Mouse (Mus musculus) CH12.LX (cell line): Measurements from ENCODE around the gene Ctbp2. TPM values are rescaled to one million over a fixed set of nuclear protein-coding genes. Genes with fewer than 3 reads are reported as not detected.

ENCODE experiments used
- DNase-seq: peaks from one replicate; pipeline ENCODE4 v3.0.0-alpha.2; 2013; ENCODE audit errors: extremely low read depth
- H3K27ac ChIP-seq: 2 replicates; pipeline ENCODE4 v1.5.1; 2012; ENCODE audit warnings: low read depth, mild to moderate bottlenecking, control low read depth, moderate library complexity; ENCODE audit not compliant: insufficient read depth
- H3K27me3 ChIP-seq: replicated peaks from 2 replicates; pipeline ENCODE3; 2012; ENCODE audit warnings: inconsistent platforms
- H3K36me3 ChIP-seq, 2 experiments: replicated peaks in 1 of 2; 2 replicates each; pipeline versions ENCODE3 to v1.6.1; 2012; ENCODE audit warnings: inconsistent platforms in 1 of 2, low read length in 1 of 2, mild to moderate bottlenecking in 1 of 2, mixed read lengths in 1 of 2, moderate library complexity in 1 of 2; ENCODE audit not compliant: control insufficient read depth in 1 of 2, insufficient read depth in 1 of 2
- H3K4me1 ChIP-seq, 2 experiments: 2 replicates each; pipeline ENCODE4 v1.6.1; 2012; ENCODE audit warnings: inconsistent platforms in 1 of 2, moderate library complexity in 1 of 2; ENCODE audit not compliant: insufficient read depth in 2 of 2, control insufficient read depth in 1 of 2
- H3K4me2 ChIP-seq: 2 replicates; pipeline ENCODE4 v1.6.1; 2012; ENCODE audit warnings: low read depth, mild to moderate bottlenecking, control low read depth; ENCODE audit not compliant: poor library complexity, insufficient read depth, severe bottlenecking
- H3K4me3 ChIP-seq, 3 experiments: fragments of 150-350 bp in 1 of 3; sonication (generic) in 1 of 3; replicated peaks in 1 of 3; 2 replicates each; pipeline versions ENCODE3 to v1.5.1; 2011 to 2012; ENCODE audit warnings: low read depth in 2 of 3, low read length in 2 of 3, mild to moderate bottlenecking in 2 of 3, moderate library complexity in 2 of 3, control low read depth in 1 of 3, improper control_type of control experiment in 1 of 3, inconsistent platforms in 1 of 3, mixed read lengths in 1 of 3; ENCODE audit not compliant: poor library complexity in 1 of 3
- H3K79me2 ChIP-seq: replicated peaks from 2 replicates; pipeline ENCODE4 v1.6.1; 2012; ENCODE audit warnings: mild to moderate bottlenecking, moderate library complexity; ENCODE audit not compliant: control insufficient read depth, poor library complexity, insufficient read depth, severe bottlenecking; ENCODE audit errors: extremely low read depth
- H3K9ac ChIP-seq: 2 replicates; pipeline ENCODE4 v1.6.1; 2012; ENCODE audit warnings: low read depth, mild to moderate bottlenecking, control low read depth, moderate library complexity; ENCODE audit not compliant: insufficient read depth
- H3K9me3 ChIP-seq: replicated peaks from 2 replicates; pipeline ENCODE3; 2012; ENCODE audit warnings: low read length, inconsistent platforms, mixed read lengths
- CHD2 ChIP-seq: IDR thresholded peaks from 2 replicates; pipeline ENCODE4 v1.6.1; 2011; ENCODE audit warnings: low read length, improper control_type of control experiment
- CTCF ChIP-seq, 2 experiments: IDR thresholded peaks in 1 of 2; conservative IDR thresholded peaks in 1 of 2; 2 replicates each; pipeline ENCODE4 v1.5.1; 2011 to 2012; ENCODE audit warnings: low read depth in 2 of 2, low read length in 2 of 2, improper control_type of control experiment in 1 of 2, inconsistent platforms in 1 of 2, mild to moderate bottlenecking in 1 of 2, moderate library complexity in 1 of 2
- E2F4 ChIP-seq: IDR thresholded peaks from 2 replicates; pipeline ENCODE4 v1.6.1; 2011; ENCODE audit warnings: low read depth, low read length, improper control_type of control experiment; ENCODE audit not compliant: insufficient replicate concordance
- EP300 ChIP-seq: IDR thresholded peaks from 2 replicates; pipeline ENCODE4 v1.6.1; 2011; ENCODE audit warnings: low read length, improper control_type of control experiment
- GABPA ChIP-seq: IDR thresholded peaks from 2 replicates; pipeline ENCODE4 v1.6.1; 2012; ENCODE audit warnings: low read depth, low read length, improper control_type of control experiment, inconsistent platforms; ENCODE audit not compliant: insufficient replicate concordance
- IRF4 ChIP-seq: IDR thresholded peaks from 2 replicates; pipeline ENCODE4 v1.6.1; 2014; ENCODE audit warnings: low read depth, mild to moderate bottlenecking, inconsistent platforms, low read length, improper control_type of control experiment
- JUND ChIP-seq: conservative IDR thresholded peaks from 2 replicates; pipeline ENCODE4 v1.6.1; 2011; ENCODE audit warnings: low read depth, low read length, improper control_type of control experiment
- KAT2A ChIP-seq: IDR thresholded peaks from 2 replicates; pipeline ENCODE4 v1.6.1; 2012; ENCODE audit warnings: low read length, improper control_type of control experiment, inconsistent platforms; ENCODE audit not compliant: insufficient replicate concordance
- MAFK ChIP-seq: IDR thresholded peaks from 2 replicates; pipeline ENCODE4 v1.6.1; 2011; ENCODE audit warnings: low read length, improper control_type of control experiment; ENCODE audit not compliant: insufficient replicate concordance
- MAX ChIP-seq: IDR thresholded peaks from 2 replicates; pipeline ENCODE4 v1.6.1; 2011; ENCODE audit warnings: low read length, improper control_type of control experiment
- MYC ChIP-seq: IDR thresholded peaks from 2 replicates; pipeline ENCODE4 v1.6.1; 2011; ENCODE audit warnings: low read depth, mild to moderate bottlenecking, improper control_type of control experiment, low read length
- NELFE ChIP-seq: IDR thresholded peaks from 2 replicates; pipeline ENCODE4 v1.6.1; 2011; ENCODE audit warnings: low read depth, low read length, improper control_type of control experiment
- PAX5 ChIP-seq: IDR thresholded peaks from 2 replicates; pipeline ENCODE4 v1.6.1; 2012; ENCODE audit warnings: low read length, inconsistent platforms, mixed read lengths
- POLR2AphosphoS2 ChIP-seq: IDR thresholded peaks from 2 replicates; pipeline ENCODE4 v1.6.1; 2011; ENCODE audit warnings: low read depth, low read length, improper control_type of control experiment
- RAD21 ChIP-seq: IDR thresholded peaks from 2 replicates; pipeline ENCODE4 v1.6.1; 2011; ENCODE audit warnings: low read depth, mild to moderate bottlenecking, low read length, improper control_type of control experiment, moderate library complexity
- RCOR1 ChIP-seq: conservative IDR thresholded peaks from 2 replicates; pipeline ENCODE4 v1.6.1; 2012; ENCODE audit warnings: low read depth, mild to moderate bottlenecking, inconsistent platforms, low read length, improper control_type of control experiment
- SIN3A ChIP-seq: IDR thresholded peaks from 2 replicates; pipeline ENCODE4 v1.6.1; 2012; ENCODE audit warnings: low read length, improper control_type of control experiment, inconsistent platforms
- SMC3 ChIP-seq: IDR thresholded peaks from 2 replicates; pipeline ENCODE4 v1.6.1; 2011; ENCODE audit warnings: low read depth, low read length, improper control_type of control experiment
- TBP ChIP-seq: conservative IDR thresholded peaks from 2 replicates; pipeline ENCODE4 v1.6.1; 2011; ENCODE audit warnings: low read depth, low read length, improper control_type of control experiment
- TCF12 ChIP-seq: IDR thresholded peaks from 2 replicates; pipeline ENCODE4 v1.6.1; 2014; ENCODE audit warnings: low read depth, mild to moderate bottlenecking, inconsistent platforms, low read length, improper control_type of control experiment
- USF2 ChIP-seq: conservative IDR thresholded peaks from 2 replicates; pipeline ENCODE4 v1.6.1; 2011; ENCODE audit warnings: low read depth, low read length, improper control_type of control experiment
- ZKSCAN1 ChIP-seq: IDR thresholded peaks from 2 replicates; pipeline ENCODE4 v1.6.1; 2012; ENCODE audit warnings: low read depth, inconsistent platforms, low read length, improper control_type of control experiment, borderline replicate concordance
- ZMIZ1 ChIP-seq: IDR thresholded peaks from 2 replicates; pipeline ENCODE4 v1.6.1; 2012; ENCODE audit warnings: low read depth, mild to moderate bottlenecking, inconsistent platforms, low read length, improper control_type of control experiment
- dilution Hi-C: fragments of 300-500 bp; cut with MboI; formaldehyde crosslinking; loops from 2 replicates; pipeline ENCODE4 v1.14.3; 2020; ENCODE audit warnings: low sequenced_read_pairs; ENCODE audit not compliant: extremely low pct_unique_long_range_greater_than_20kb, extremely low pct_ligation_motif_present
- in situ Hi-C: fragments of 300-500 bp; cut with MboI; formaldehyde crosslinking; loops from 3 replicates; pipeline ENCODE4 v1.14.3; 2019; ENCODE audit warnings: low sequenced_read_pairs, low pct_ligation_motif_present, low pct_unique_long_range_greater_than_20kb, mixed read lengths
- polyA plus RNA-seq: library from polyadenylated mRNA; unstranded; fragments of >175 nt; gene quantifications from 2 replicates; pipeline ENCODE4 v1.2.1, GENCODE M21; 2012; ENCODE audit warnings: low read depth; ENCODE audit not compliant: insufficient read length
- total RNA-seq, 2 experiments: library from RNA; depleted of rRNA; stranded (reverse); fragments of 300-350 nt in 1 of 2; fragments of >200 nt in 1 of 2; gene quantifications; 2 replicates each; pipeline ENCODE4 v1.2.3; 2012 to 2014

The Ctbp2 gene
- total and polyA plus RNA-seq, 3 experiments = 0.59 to 1.1 (median 0.68) TPM

DNA sequence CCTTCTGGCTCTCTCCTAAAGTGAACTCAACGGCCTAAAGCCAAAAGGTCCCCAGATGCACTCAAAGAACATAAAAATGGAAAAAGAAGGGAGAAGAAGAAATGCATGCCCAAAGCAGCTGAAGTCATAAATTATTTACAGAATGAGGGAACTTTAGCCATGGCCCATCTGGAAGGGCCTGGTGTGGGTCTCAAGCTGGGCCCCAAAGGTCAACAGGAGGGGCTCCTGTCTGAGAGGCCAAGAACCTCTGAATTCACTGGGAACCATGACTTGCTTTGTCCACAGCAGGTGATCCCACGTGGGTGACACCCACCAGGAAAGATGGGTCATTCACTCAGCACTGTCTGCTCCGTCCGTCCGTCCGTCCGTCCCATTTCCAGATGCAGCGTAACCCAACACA is 67.2 kb downstream of the Ctbp2 start:
- H3K9ac ChIP-seq = no peak overlapping the region
- H3K4me2 ChIP-seq = no peak overlapping the region
- DNase-seq = no peak
- no peak for TF ChIP-seq JUND
- no peak for TF ChIP-seq USF2
- no peak for TF ChIP-seq ZMIZ1
- no peak for TF ChIP-seq SMC3
- no peak for TF ChIP-seq RCOR1
- no peak for TF ChIP-seq IRF4
- no peak for TF ChIP-seq NELFE
- TF ChIP-seq, all 38 proteins: peak for 0
- dilution Hi-C loops = no loop called here
- H3K27ac ChIP-seq = no peak overlapping the region
- peaks cover 5 to 9% of the 10 kb centered on the region in 2 experiments for H3K4me1 ChIP-seq
- no peaks in the 10 kb centered on the region for H3K36me3 ChIP-seq
- no peaks in the 10 kb centered on the region for H3K9me3 ChIP-seq
- in situ Hi-C loops = no loop called here
- H3K4me3 ChIP-seq = no peak overlapping the region
- peaks cover 70% of the 10 kb centered on the region for H3K27me3 ChIP-seq
- H3K79me2 ChIP-seq = no peaks in the 10 kb centered on the region

DNA sequence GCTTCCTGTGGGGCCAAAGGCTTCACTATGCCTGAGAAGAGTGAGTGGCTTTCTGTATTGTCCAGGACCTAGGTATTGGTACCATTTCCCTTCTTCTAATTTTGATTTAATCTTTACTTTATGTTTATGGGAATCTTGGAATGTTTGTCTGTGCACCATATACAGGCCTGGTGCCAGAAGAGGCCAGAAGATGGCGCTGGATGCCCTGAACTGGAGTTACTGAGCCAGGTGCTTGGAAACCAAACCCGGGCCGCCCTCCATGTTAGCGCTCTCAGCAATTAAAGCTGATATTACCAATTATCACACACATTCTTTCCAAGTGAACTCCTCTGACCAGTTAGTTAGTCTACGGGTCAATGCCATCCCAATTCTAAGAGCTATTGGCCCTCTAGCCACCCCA is 69.7 kb downstream of the Ctbp2 start:
- Histone ChIP-seq H3K9ac (no peak overlapping the region), H3K4me2 (no peak overlapping the region), H3K4me1 (peaks cover 5 to 9% of the 10 kb centered on the region in 2 experiments), H3K36me3 (no peaks in the 10 kb centered on the region), H3K27ac (no peak overlapping the region), H3K79me2 (no peaks in the 10 kb centered on the region), H3K9me3 (no peaks in the 10 kb centered on the region), H3K4me3 (no peak overlapping the region), H3K27me3 (peaks cover 51% of the 10 kb centered on the region)
- DNase-seq = no peak
- dilution Hi-C loops = no loop called here
- peak in 1 of 2 experiments; percentile 42; a peak in 2 of 4 replicates for TF ChIP-seq CTCF (conservative IDR thresholded peaks at IDR 0.05 in 1 of 2, IDR thresholded peaks at IDR 0.05 in 1 of 2; ENCODE audit: low read depth in 2 of 2, low read length in 2 of 2)
- TF ChIP-seq TCF12 = no peak
- TF ChIP-seq GABPA = no peak
- TF ChIP-seq IRF4 = no peak
- TF ChIP-seq POLR2AphosphoS2 = no peak
- TF ChIP-seq RAD21 = peak; percentile 30
- no peak for TF ChIP-seq ZKSCAN1
- TF ChIP-seq SMC3 = peak; percentile 10; the same call in 1 of the 2 replicates
- no peak for TF ChIP-seq MAX
- in situ Hi-C loops = no loop called here

DNA sequence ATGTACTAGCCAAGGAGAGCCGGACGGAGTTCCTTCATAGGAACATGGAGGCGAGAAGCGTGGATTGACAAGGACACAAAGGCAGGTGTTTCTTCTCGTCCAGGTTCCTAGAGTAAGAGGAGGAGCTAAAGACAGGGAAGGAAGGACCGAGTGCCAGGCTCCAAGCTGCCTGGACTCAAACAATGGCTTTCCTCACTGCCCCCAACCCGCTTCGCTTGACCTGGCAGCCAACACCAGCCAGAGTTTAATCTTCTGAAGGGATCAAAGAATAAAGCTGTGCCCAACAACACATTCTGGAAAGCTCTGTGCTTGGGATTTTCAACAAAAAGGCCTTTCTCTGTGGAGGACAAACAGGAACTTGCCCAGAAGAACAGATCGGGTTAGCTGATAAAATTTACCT is 70.4 kb downstream of the Ctbp2 start:
- dilution Hi-C loops (no loop called here), in situ Hi-C loops (no loop called here)
- Histone ChIP-seq H3K79me2 (no peaks in the 10 kb centered on the region), H3K4me3 (no peak overlapping the region), H3K4me1 (peaks cover 5 to 9% of the 10 kb centered on the region in 2 experiments), H3K27ac (no peak overlapping the region), H3K27me3 (peaks cover 44% of the 10 kb centered on the region), H3K9ac (no peak overlapping the region), H3K4me2 (no peak overlapping the region), H3K36me3 (no peaks in the 10 kb centered on the region), H3K9me3 (no peaks in the 10 kb centered on the region)
- TF ChIP-seq JUND = no peak
- no peak for TF ChIP-seq PAX5
- no peak for TF ChIP-seq ZMIZ1
- no peak for TF ChIP-seq SMC3
- TF ChIP-seq MAX = no peak
- no peak for TF ChIP-seq RAD21
- TF ChIP-seq MAFK = no peak
- no peak for TF ChIP-seq MYC
- no peak for TF ChIP-seq SIN3A
- no peak for TF ChIP-seq E2F4
- no peak for TF ChIP-seq NELFE
- no peak for TF ChIP-seq GABPA
- no peak for TF ChIP-seq CHD2
- TF ChIP-seq POLR2AphosphoS2 = no peak
- no peak for TF ChIP-seq EP300
- TF ChIP-seq TBP = no peak
- no peak for TF ChIP-seq KAT2A
- no peak for DNase-seq
